Mouse (Mus musculus): ENCODE data around the gene Ccr4. TPM values are rescaled to one million over a fixed set of nuclear protein-coding genes. Genes with fewer than 3 reads are reported as not detected.

Gene Ccr4
- 0.14 and 0.56 TPM in 2 replicates for polyA plus RNA-seq (2015; fragmentation: Nextera tagmentation; extraction: Ambion mirVana)

GRCm38 (mm10) chr9:114504816-114505215 lies at the start of gene Ccr4:
TSS of gene Ccr4 (minus strand) at chr9:114504916.
- Histone ChIP-seq H3K9me3 (no peaks in the 10 kb centered on the region), H3K4me2 (no peak within 1 kb of the TSS), H3K27ac (no peak within 1 kb of the TSS), H3K36me3 (no peaks in the 10 kb centered on the region), H3K9ac (no peak within 1 kb of the TSS), H3K4me3 (no peak within 1 kb of the TSS), H3K27me3 (no peaks in the 10 kb centered on the region), H3K4me1 (no peaks in the 10 kb centered on the region; the same call in 1 of the 2 replicates)
- ATAC-seq (ENCODE audit: insufficient number of reproducible peaks, insufficient read depth, low FRiP score, low TSS enrichment, low read depth): no peak; the same call in 1 of the 2 replicates
- 84% methylated on average over 9 of the region's 9 CpGs for WGBS

- Histone ChIP-seq H3K4me1 (peaks cover 13% of the 10 kb centered on the region; the same call in 1 of the 2 replicates), H3K27me3 (peaks cover 8% of the 10 kb centered on the region; the same call in 1 of the 2 replicates), H3K36me3 (no peaks in the 10 kb centered on the region), H3K4me2 (no peak overlapping the region), H3K9me3 (no peaks in the 10 kb centered on the region), H3K9ac (no peak overlapping the region), H3K4me3 (no peak overlapping the region), H3K27ac (no peak overlapping the region)
- ATAC-seq (ENCODE audit: insufficient number of reproducible peaks, insufficient read depth, low FRiP score, low TSS enrichment, low read depth): no peak
Measured at GRCm38 (mm10) chr9:114553828-114554227, 49.1 kb upstream of the Ccr4 start.

GRCm38 (mm10) chr9:114550033-114550432 lies 45.3 kb upstream of the Ccr4 start:
- no peak overlapping the region for H3K4me2 ChIP-seq
- H3K4me1 ChIP-seq: peaks cover 29% of the 10 kb centered on the region
- no peak overlapping the region for H3K4me3 ChIP-seq
- no peaks in the 10 kb centered on the region for H3K27me3 ChIP-seq
- H3K36me3 ChIP-seq: no peaks in the 10 kb centered on the region
- no peak overlapping the region for H3K27ac ChIP-seq
- no peaks in the 10 kb centered on the region for H3K9me3 ChIP-seq
- 32% methylated on average over 6 of the region's 6 CpGs for WGBS
- no peak for ATAC-seq (ENCODE audit: insufficient number of reproducible peaks, insufficient read depth, low FRiP score, low TSS enrichment, low read depth)
- H3K9ac ChIP-seq: no peak overlapping the region

GRCm38 (mm10) chr9:114549117-114549516 lies 44.4 kb upstream of the Ccr4 start:
- no peaks in the 10 kb centered on the region for H3K36me3 ChIP-seq
- H3K27me3 ChIP-seq: no peaks in the 10 kb centered on the region
- ATAC-seq (ENCODE audit: insufficient number of reproducible peaks, insufficient read depth, low FRiP score, low TSS enrichment, low read depth): no peak
- no peak overlapping the region for H3K9ac ChIP-seq
- no peaks in the 10 kb centered on the region for H3K9me3 ChIP-seq
- no peak overlapping the region for H3K4me2 ChIP-seq
- WGBS: 36% methylated on average over 5 of the region's 5 CpGs
- peaks cover 30% of the 10 kb centered on the region for H3K4me1 ChIP-seq
- H3K27ac ChIP-seq: no peak overlapping the region
- no peak overlapping the region for H3K4me3 ChIP-seq

GRCm38 (mm10) chr9:114548496-114548895 lies 43.8 kb upstream of the Ccr4 start:
- H3K4me2 ChIP-seq: no peak overlapping the region
- H3K4me1 ChIP-seq: peaks cover 34% of the 10 kb centered on the region
- H3K9ac ChIP-seq: no peak overlapping the region
- no peaks in the 10 kb centered on the region for H3K9me3 ChIP-seq
- ATAC-seq (ENCODE audit: insufficient number of reproducible peaks, insufficient read depth, low FRiP score, low TSS enrichment, low read depth): no peak
- no peak overlapping the region for H3K4me3 ChIP-seq
- 41% methylated on average over 4 of the region's 4 CpGs for WGBS
- H3K36me3 ChIP-seq: no peaks in the 10 kb centered on the region
- H3K27ac ChIP-seq: no peak overlapping the region
- no peaks in the 10 kb centered on the region for H3K27me3 ChIP-seq

- Histone ChIP-seq H3K9ac (0 out of 2 replicates have a peak overlapping the region, but pooled peaks have one; percentile 12), H3K27me3 (no peaks in the 10 kb centered on the region), H3K9me3 (no peaks in the 10 kb centered on the region), H3K36me3 (no peaks in the 10 kb centered on the region), H3K27ac (no peak overlapping the region), H3K4me2 (no peak overlapping the region), H3K4me1 (peaks cover 34% of the 10 kb centered on the region), H3K4me3 (no peak overlapping the region)
- 42% methylated on average over 6 of the region's 6 CpGs for WGBS
- ATAC-seq (ENCODE audit: insufficient number of reproducible peaks, insufficient read depth, low FRiP score, low TSS enrichment, low read depth): no peak
Measured at GRCm38 (mm10) chr9:114547643-114548077, 42.9 kb upstream of the Ccr4 start.

- no peak for ATAC-seq (ENCODE audit: insufficient number of reproducible peaks, insufficient read depth, low FRiP score, low TSS enrichment, low read depth)
- no peaks in the 10 kb centered on the region for H3K9me3 ChIP-seq
- no peak overlapping the region for H3K4me3 ChIP-seq
- peaks cover 34% of the 10 kb centered on the region for H3K4me1 ChIP-seq
- no peak overlapping the region for H3K9ac ChIP-seq
- H3K4me2 ChIP-seq: no peak overlapping the region
- WGBS: 54% methylated on average over 12 of the region's 12 CpGs
- H3K27ac ChIP-seq: no peak overlapping the region
- H3K36me3 ChIP-seq: no peaks in the 10 kb centered on the region
- H3K27me3 ChIP-seq: no peaks in the 10 kb centered on the region
Measured at GRCm38 (mm10) chr9:114546765-114547164, 42.0 kb upstream of the Ccr4 start.

GRCm38 (mm10) chr9:114544754-114545393 lies 40.2 kb upstream of the Ccr4 start:
- H3K4me2 ChIP-seq: no peak overlapping the region
- no peak overlapping the region for H3K4me3 ChIP-seq
- no peaks in the 10 kb centered on the region for H3K27me3 ChIP-seq
- 36% methylated on average over 9 of the region's 9 CpGs for WGBS
- ATAC-seq (ENCODE audit: insufficient number of reproducible peaks, insufficient read depth, low FRiP score, low TSS enrichment, low read depth): no peak
- no peaks in the 10 kb centered on the region for H3K36me3 ChIP-seq
- peaks cover 34% of the 10 kb centered on the region for H3K4me1 ChIP-seq
- H3K9me3 ChIP-seq: no peaks in the 10 kb centered on the region
- no peak overlapping the region for H3K9ac ChIP-seq
- no peak overlapping the region for H3K27ac ChIP-seq

GRCm38 (mm10) chr9:114543882-114544753 lies 39.4 kb upstream of the Ccr4 start:
- H3K4me2 ChIP-seq: no peak overlapping the region
- no peak for ATAC-seq (ENCODE audit: insufficient number of reproducible peaks, insufficient read depth, low FRiP score, low TSS enrichment, low read depth)

GRCm38 (mm10) chr9:114541279-114541741 lies 36.6 kb upstream of the Ccr4 start:
- H3K27ac ChIP-seq: no peak overlapping the region
- H3K4me3 ChIP-seq: no peak overlapping the region
- no peak for ATAC-seq (ENCODE audit: insufficient number of reproducible peaks, insufficient read depth, low FRiP score, low TSS enrichment, low read depth)
- no peak overlapping the region for H3K4me2 ChIP-seq
- peaks cover 36% of the 10 kb centered on the region for H3K4me1 ChIP-seq
- H3K36me3 ChIP-seq: no peaks in the 10 kb centered on the region
- no peaks in the 10 kb centered on the region for H3K27me3 ChIP-seq
- H3K9ac ChIP-seq: no peak overlapping the region
- H3K9me3 ChIP-seq: no peaks in the 10 kb centered on the region
- 32% methylated on average over 1 of the region's 1 CpGs for WGBS

More at GRCm38 (mm10) chr9:114543882-114544753, 39.4 kb upstream of the Ccr4 start:
- peaks cover 34% of the 10 kb centered on the region for H3K4me1 ChIP-seq
- H3K9me3 ChIP-seq: no peaks in the 10 kb centered on the region
- H3K9ac ChIP-seq: no peak overlapping the region
- no peak overlapping the region for H3K4me3 ChIP-seq
- H3K27ac ChIP-seq: no peak overlapping the region
- no peaks in the 10 kb centered on the region for H3K27me3 ChIP-seq
- 74% methylated on average over 17 of the region's 17 CpGs for WGBS
- H3K36me3 ChIP-seq: no peaks in the 10 kb centered on the region

GRCm38 (mm10) chr9:114538996-114539563 lies 34.4 kb upstream of the Ccr4 start:
- Histone ChIP-seq H3K9me3 (no peaks in the 10 kb centered on the region), H3K9ac (no peak overlapping the region), H3K36me3 (no peaks in the 10 kb centered on the region), H3K4me3 (no peak overlapping the region), H3K27me3 (no peaks in the 10 kb centered on the region), H3K27ac (no peak overlapping the region), H3K4me2 (no peak overlapping the region), H3K4me1 (peaks cover 20% of the 10 kb centered on the region)
- WGBS: 51% methylated on average over 7 of the region's 7 CpGs
- ATAC-seq (ENCODE audit: insufficient number of reproducible peaks, insufficient read depth, low FRiP score, low TSS enrichment, low read depth): no peak

Data from embryonic facial prominence, embryonic 13.5 days (tissue).